Mouse (Mus musculus) intestine, embryonic 15.5 days (tissue): ENCODE data around the gene Ube2v1. TPM values are rescaled to one million over a fixed set of nuclear protein-coding genes. Genes with fewer than 3 reads are reported as not detected.
"Not testable (repeated sequence)": the region's sequence is repeated elsewhere in the genome, so short reads cannot be mapped to it uniquely, and the experiment has no call there.

Experiments used
- ATAC-seq: fragments of 200-750 bp; cut with Nextera tagmentation; 2 replicates; pipeline ENCODE4 v1.8.0; 2017; ENCODE audit warnings: moderate TSS enrichment, moderate library complexity
- H3K27ac ChIP-seq: fragments of 300-500 bp; sonication (generic); 2 replicates; pipeline ENCODE4 v1.5.1; 2015; ENCODE audit warnings: mild to moderate bottlenecking, inconsistent platforms
- H3K27me3 ChIP-seq: fragments of 300-500 bp; sonication (generic); replicated peaks from 2 replicates; pipeline ENCODE4 v1.6.1; 2015; ENCODE audit warnings: inconsistent platforms
- H3K36me3 ChIP-seq: fragments of 300-500 bp; sonication (generic); 2 replicates; pipeline ENCODE4 v1.6.1; 2015; ENCODE audit warnings: inconsistent platforms
- H3K4me1 ChIP-seq: fragments of 300-500 bp; sonication (generic); replicated peaks from 2 replicates; pipeline ENCODE4 v1.6.1; 2015; ENCODE audit warnings: inconsistent platforms
- H3K4me2 ChIP-seq: fragments of 300-500 bp; sonication (generic); replicated peaks from 2 replicates; pipeline ENCODE4 v1.6.1; 2015; ENCODE audit warnings: mild to moderate bottlenecking, inconsistent platforms
- H3K4me3 ChIP-seq: fragments of 300-500 bp; sonication (generic); replicated peaks from 2 replicates; pipeline ENCODE4 v1.5.1; 2015; ENCODE audit warnings: inconsistent platforms
- H3K9ac ChIP-seq: fragments of 300-500 bp; sonication (generic); 2 replicates; pipeline ENCODE4 v1.6.1; 2015; ENCODE audit warnings: inconsistent platforms
- H3K9me3 ChIP-seq: fragments of 300-500 bp; sonication (generic); 2 replicates; pipeline ENCODE4 v1.6.1; 2016; ENCODE audit warnings: inconsistent platforms
- WGBS: fragments of 180-500 bp; shearing (Covaris S2); methylation state at CpG from one replicate; pipeline ENCODE4 v1.1.7; 2015; 5-methylcytosine and 5-hydroxymethylcytosine counted together
- polyA plus RNA-seq: library from polyadenylated mRNA; unstranded; fragments of >200 nt; fragmentation: Nextera tagmentation; extraction: Ambion mirVana; gene quantifications from 2 replicates; pipeline ENCODE4 v1.2.1, GENCODE M21; 2015

Ube2v1 gene
- polyA plus RNA-seq, 1 experiment from 2014 or later: 270 TPM

DNA sequence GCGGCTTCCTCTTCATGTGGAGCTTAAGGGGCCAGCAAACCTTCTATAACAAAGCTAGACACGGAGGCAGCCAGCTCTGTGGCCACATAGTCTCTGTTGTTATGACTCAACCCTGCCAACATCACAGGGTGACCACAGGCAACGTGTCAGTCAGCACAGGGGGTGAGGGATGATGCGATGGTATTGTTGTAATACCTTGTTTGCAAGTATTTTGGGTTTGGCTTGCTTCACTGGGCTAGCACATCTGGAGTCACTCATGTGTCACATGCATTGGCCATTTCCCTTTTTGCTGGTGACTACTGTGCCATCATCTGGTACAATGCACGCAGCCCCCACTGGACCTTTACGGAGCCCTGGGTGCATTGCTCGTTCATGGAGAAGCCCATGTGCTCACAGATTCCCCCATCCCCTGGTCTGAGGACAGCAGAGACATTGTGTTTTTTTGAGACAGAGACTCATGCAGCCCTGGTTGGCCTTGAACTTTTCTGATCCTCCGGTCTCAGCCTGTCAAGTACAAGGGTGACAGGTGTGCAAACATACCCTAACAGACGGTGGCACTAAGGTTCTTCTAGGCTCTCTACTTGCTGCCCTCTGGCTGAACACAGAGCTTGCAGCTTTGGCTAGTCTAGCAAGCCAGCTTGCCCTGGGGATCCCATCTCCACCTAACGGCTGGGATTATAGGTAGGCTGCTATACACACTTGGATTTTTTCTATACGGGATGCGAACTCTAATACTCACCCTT is 17.6 kb upstream of the Ube2v1 start:
- H3K9ac ChIP-seq: no peak overlapping the region
- WGBS: 84% methylated on average over 12 of the region's 12 CpGs
- H3K27ac ChIP-seq: no peak overlapping the region
- H3K36me3 ChIP-seq: peaks cover 9% of the 10 kb centered on the region
- H3K27me3 ChIP-seq: no peaks in the 10 kb centered on the region; the same call in 1 of the 2 replicates
- H3K4me1 ChIP-seq: peaks cover 5% of the 10 kb centered on the region; the same call in 1 of the 2 replicates
- no peak overlapping the region for H3K4me3 ChIP-seq
- no peaks in the 10 kb centered on the region for H3K9me3 ChIP-seq
- no peak overlapping the region for H3K4me2 ChIP-seq
- ATAC-seq: no peak

DNA sequence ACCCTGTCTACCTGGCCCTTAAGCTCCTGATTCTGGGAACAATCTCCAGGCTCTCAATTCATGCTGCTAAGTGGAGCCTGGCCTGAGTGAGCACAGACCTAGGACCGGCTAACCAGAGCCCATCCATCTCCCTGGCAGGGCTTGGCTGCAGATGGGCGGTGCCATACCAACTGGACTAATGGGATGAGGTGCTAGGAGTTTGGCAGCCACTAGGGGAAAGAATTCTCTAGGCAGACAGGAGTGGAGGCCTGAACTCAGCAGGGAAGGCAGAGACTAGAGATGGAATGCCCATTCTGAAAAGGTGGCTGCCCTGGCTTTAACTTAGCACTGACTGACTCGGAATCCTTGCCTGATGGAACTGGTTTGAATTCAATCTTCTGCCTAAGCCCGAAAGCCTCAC is 14.5 kb upstream of the Ube2v1 start:
- Histone ChIP-seq H3K27ac (no peak overlapping the region), H3K4me3 (no peak overlapping the region), H3K27me3 (no peaks in the 10 kb centered on the region; the same call in 1 of the 2 replicates), H3K4me1 (no peaks in the 10 kb centered on the region), H3K4me2 (no peak overlapping the region), H3K36me3 (peaks cover 14% of the 10 kb centered on the region), H3K9me3 (no peaks in the 10 kb centered on the region), H3K9ac (no peak overlapping the region)
- 64% methylated on average over 4 of the region's 4 CpGs for WGBS
- ATAC-seq: 0 out of 2 replicates have a peak, but pooled peaks have one; percentile 21

DNA sequence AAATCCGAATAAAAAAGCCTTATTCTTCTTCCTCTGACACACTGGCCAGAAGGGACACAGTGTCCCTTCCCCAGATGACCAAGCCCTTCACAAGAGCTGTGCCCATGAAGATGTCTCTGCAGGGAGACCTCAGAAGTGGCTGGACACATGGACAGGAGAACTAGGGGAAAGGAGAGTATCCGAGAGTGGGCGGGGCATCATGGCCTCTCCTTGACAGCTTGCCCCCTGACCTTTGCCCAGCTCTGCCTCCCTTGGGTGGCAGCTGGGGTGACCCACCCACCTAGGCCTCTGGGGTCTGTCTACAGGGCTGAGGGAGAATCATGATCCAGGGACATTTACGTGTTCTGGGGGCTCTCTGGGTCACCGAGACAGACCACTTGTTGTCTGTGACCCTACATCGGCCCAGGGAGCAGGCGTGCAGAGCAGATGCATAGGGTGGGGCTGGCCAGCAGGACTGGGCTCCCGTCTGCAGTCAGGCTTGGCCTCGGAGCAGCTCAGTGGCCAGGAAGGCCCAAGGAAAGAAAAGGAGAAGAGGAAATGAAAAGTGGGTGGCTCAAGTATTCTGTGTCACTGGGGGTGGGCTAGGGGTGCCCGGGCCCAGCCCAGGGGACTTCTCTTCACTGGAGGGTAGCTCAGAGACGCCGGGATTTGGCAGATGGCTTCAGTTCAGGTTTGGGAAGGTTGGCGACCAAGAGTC is 11.6 kb upstream of the Ube2v1 start:
- H3K9me3 ChIP-seq, H3K27me3 ChIP-seq, H3K27ac ChIP-seq, ATAC-seq, H3K4me2 ChIP-seq, H3K4me3 ChIP-seq, H3K4me1 ChIP-seq, H3K9ac ChIP-seq: not testable (repeated sequence)
- WGBS: 78% methylated on average over 13 of the region's 13 CpGs
- peaks cover 10% of the 10 kb centered on the region for H3K36me3 ChIP-seq

DNA sequence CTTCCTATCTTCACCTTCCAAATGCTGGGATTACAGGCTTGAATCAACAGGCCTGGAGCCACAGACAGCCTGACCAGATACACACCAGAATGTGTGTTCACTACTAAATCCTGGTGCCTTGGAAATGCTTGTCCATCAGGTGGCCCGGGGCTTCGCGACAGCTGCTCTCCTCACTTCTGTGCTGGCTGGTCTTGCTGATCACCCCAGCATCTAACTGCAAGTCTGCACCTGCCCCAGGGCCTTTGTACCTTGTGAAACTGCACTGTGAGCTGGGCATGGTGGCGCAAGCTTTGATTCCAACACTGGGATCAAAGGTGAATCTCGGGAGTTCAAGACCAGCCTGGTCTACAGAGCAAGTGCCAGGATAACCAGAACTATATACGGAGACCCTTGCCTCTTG is 10.3 kb upstream of the Ube2v1 start:
- Histone ChIP-seq H3K27me3 (no peaks in the 10 kb centered on the region), H3K27ac (no peak overlapping the region), H3K9me3 (no peaks in the 10 kb centered on the region), H3K36me3 (peaks cover 10% of the 10 kb centered on the region), H3K4me2 (no peak overlapping the region), H3K4me1 (no peaks in the 10 kb centered on the region), H3K4me3 (no peak overlapping the region), H3K9ac (no peak overlapping the region)
- no peak for ATAC-seq
- 92% methylated on average over 6 of the region's 6 CpGs for WGBS

DNA sequence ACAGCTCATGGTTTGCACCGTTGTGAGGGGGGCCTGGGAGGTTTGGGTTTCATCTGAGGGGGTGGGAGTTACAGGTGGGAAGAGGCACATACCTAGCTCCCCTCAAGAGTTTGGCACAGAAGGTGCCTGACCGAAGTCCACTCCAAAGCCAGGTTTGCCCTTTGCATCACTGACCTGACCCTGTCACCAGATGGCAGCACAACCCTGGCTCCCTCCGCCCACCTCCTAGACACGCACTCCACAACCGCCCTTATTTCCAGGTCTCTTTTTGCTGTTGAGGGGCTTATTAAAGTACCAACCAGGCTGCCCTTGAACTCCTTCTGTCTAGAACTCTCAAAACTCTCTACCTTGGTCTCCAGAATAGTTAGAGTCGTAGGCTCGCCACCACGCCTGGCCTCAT is 9.4 kb upstream of the Ube2v1 start:
- peak; percentile 66; the same call in 1 of the 2 replicates for ATAC-seq
- Histone ChIP-seq H3K4me2 (no peak overlapping the region), H3K27me3 (no peaks in the 10 kb centered on the region), H3K9me3 (no peaks in the 10 kb centered on the region), H3K9ac (no peak overlapping the region), H3K27ac (no peak overlapping the region), H3K4me3 (no peak overlapping the region), H3K4me1 (no peaks in the 10 kb centered on the region), H3K36me3 (peaks cover 10% of the 10 kb centered on the region)
- 49% methylated on average over 8 of the region's 8 CpGs for WGBS

DNA sequence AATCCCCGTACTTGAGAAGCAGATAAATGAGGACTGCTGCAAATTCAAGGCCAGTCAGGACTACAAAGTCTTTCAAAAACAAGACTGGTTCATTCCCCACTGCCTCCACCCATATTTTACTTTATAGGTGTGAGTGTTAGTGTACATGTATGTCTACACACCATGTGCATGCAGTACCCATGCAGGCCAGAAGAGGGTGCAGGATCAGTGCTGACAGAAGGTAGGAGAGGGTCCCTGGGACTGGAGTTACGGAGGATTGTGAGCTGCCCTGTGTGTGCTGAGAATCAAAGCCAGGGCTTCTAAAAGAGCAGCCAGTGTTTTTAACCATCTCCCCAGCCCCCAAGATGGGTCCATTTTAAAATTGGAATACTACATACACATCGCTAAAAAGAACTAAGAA is 8.4 kb upstream of the Ube2v1 start:
- ATAC-seq: no peak
- Histone ChIP-seq H3K9ac (no peak overlapping the region), H3K27ac (no peak overlapping the region), H3K4me1 (no peaks in the 10 kb centered on the region), H3K36me3 (peaks cover 9% of the 10 kb centered on the region), H3K4me3 (no peak overlapping the region), H3K9me3 (no peaks in the 10 kb centered on the region), H3K4me2 (no peak overlapping the region), H3K27me3 (no peaks in the 10 kb centered on the region)
- 78% methylated on average over 3 of the region's 3 CpGs for WGBS

DNA sequence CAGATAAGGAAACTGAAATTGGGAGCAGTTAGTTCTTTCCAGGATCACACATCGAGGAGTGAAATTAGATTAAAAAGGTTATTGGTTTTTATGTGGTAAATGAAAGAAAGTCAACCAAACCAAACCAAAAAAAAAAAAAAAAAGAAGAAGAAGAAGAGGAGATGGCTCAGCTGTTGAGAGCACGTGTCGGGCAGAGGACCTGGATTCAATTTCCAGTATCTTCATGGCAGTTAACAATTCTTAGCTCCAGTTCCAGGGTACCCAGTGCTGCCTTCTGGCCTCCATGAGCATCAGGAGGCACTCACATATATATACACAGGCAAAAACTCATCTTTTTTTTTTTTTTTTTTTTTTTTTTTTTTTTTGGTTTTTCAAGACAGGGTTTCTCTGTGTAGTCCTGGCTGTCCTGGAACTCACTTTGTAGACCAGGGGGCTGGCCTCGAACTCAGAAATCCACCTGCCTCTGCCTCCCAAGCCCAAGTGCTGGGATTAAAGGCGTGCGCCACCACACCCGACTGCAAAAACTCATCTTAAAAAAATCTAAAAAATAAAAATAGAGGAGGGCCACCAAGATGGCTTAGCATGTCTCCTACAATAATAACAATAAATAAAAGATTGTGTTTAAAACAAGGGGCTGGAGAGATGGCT is 3.1 kb upstream of the Ube2v1 start:
- Histone ChIP-seq H3K9ac (no peak overlapping the region), H3K27me3 (no peaks in the 10 kb centered on the region), H3K4me3 (peak overlapping the region; percentile 25; the same call in 1 of the 2 replicates), H3K27ac (no peak overlapping the region), H3K36me3 (no peaks in the 10 kb centered on the region), H3K4me1 (peaks cover 27% of the 10 kb centered on the region), H3K9me3 (no peaks in the 10 kb centered on the region), H3K4me2 (peak overlapping the region; percentile 75)
- no peak for ATAC-seq
- WGBS: 81% methylated on average over 7 of the region's 7 CpGs

DNA sequence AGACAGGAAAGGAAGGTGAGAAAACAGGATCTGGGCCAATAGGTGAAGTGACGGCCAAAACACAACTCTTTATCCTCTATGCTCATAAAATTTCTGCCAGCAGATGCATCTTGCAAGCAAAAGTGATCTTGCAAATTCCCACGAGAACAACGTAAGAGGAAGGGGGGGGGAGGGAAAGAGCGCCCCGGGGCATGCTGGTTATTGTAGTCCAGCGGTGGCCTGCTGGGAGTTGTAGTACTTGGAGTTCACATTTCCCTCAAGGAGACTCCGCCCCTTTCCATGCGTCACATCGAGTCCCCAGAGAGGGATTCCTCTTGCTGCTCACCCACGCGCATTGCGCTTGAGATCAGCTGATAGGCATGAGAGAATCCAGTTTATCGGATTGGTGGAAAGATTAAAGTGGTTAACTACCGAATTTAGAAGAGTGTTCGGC is 2.5 kb upstream of the Ube2v1 start:
- Histone ChIP-seq H3K4me1 (peaks cover 33% of the 10 kb centered on the region), H3K9me3 (no peaks in the 10 kb centered on the region), H3K27me3 (no peaks in the 10 kb centered on the region), H3K36me3 (no peaks in the 10 kb centered on the region), H3K9ac (peak overlapping the region; percentile 27), H3K27ac (peak overlapping the region; percentile 57; the same call in 1 of the 2 replicates), H3K4me2 (peak overlapping the region; percentile 75), H3K4me3 (peak overlapping the region; percentile 25)
- ATAC-seq: peak; percentile 77
- WGBS: under 1% methylated on average over 15 of the region's 15 CpGs

DNA sequence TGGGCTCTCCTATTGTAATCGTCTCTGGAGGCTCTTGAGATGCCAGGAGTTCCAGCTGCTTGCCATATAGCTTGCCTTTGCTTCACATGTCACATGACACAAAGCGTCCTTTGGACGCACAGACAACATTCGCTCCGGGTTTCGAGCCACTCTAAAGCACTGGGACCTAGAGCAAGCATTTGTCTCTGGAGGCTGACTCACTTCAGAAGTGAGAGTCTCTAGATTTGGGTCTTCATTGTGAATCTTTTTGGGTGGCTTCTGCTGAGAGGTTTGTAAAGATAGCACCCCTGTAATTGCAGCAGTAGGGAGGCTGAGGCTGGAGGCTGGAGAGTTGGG is 1.6 kb upstream of the Ube2v1 start:
- no peaks in the 10 kb centered on the region for H3K9me3 ChIP-seq
- H3K4me3 ChIP-seq: no peak overlapping the region
- no peak overlapping the region for H3K9ac ChIP-seq
- peak overlapping the region; percentile 75 for H3K4me2 ChIP-seq
- no peak for ATAC-seq
- H3K36me3 ChIP-seq: no peaks in the 10 kb centered on the region
- no peak overlapping the region for H3K27ac ChIP-seq
- peaks cover 42% of the 10 kb centered on the region for H3K4me1 ChIP-seq
- no peaks in the 10 kb centered on the region for H3K27me3 ChIP-seq
- 88% methylated on average over 6 of the region's 6 CpGs for WGBS

DNA sequence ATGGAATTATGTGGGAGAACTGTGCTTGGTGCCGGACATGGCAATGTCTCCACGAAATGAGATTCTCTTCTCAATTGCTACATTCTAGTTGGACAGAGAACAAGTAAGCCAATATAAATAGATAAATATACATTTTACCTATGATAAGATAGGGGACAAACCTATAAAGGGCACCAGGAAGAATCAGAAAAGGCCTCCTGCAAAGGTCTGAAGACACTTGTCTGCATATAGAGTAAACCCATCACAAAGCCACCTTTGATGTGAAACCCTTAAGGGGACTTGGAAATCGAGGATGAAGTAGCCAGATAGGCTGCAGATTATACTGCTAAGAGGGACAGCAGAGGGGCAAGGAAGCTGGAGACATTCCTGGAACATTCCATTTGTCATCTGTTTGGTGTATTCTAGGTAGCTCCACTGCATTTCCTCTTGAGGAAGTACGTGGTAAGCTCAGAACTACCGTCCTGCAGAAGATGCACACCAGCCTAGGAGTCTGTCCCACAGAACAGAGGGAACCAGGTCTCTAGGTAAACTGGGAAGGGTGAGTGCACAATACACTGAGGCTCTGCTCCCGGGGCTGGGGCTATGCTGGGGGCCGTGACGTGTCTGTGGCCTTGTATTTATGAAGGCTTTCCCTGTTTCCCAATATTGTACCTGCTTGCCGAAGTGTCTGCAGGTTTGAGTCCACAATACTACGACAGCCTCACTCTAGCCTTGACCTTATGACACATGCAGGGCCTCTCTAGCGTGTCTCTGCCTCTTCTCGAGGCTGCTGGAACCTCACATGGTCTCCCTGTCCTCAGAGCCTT is 1.0 kb upstream of the Ube2v1 start:
- ATAC-seq: no peak

DNA sequence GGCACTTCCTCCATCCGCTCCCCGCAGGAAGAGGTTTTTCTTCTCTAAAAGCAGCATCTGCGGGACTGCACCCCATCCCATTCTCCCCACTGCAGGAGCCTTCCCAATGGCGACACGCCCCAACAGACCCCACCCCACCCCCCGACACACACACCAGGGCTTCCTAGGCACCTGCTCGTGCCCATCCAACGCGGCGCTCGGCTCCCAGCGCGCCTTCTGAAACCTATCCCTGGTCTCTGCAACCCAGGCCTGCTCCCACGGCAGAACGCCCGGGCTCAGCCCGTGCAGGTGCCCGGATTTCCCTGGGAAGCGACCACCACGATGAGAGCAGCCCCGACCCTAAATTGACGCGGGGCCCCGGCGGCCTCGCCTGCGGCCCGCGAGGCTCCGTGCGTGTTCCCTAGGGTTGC is 709 bp downstream of the Ube2v1 start:
- Histone ChIP-seq H3K4me3 (peak overlapping the region; percentile 87), H3K9me3 (no peaks in the 10 kb centered on the region), H3K36me3 (peaks cover 5% of the 10 kb centered on the region; the same call in 1 of the 2 replicates), H3K27me3 (no peaks in the 10 kb centered on the region), H3K9ac (peak overlapping the region; percentile 90), H3K4me1 (peaks cover 47% of the 10 kb centered on the region), H3K27ac (peak overlapping the region; percentile 94), H3K4me2 (peak overlapping the region; percentile 76)
- peak; percentile 3; the same call in 1 of the 2 replicates for ATAC-seq
- WGBS: under 1% methylated on average over 30 of the region's 31 CpGs

More for the DNA sequence above, 1.0 kb upstream of the Ube2v1 start:
- peaks cover 47% of the 10 kb centered on the region for H3K4me1 ChIP-seq
- H3K4me2 ChIP-seq: peak overlapping the region; percentile 73
- H3K9me3 ChIP-seq: no peaks in the 10 kb centered on the region
- WGBS: 70% methylated on average over 12 of the region's 12 CpGs
- no peaks in the 10 kb centered on the region for H3K27me3 ChIP-seq
- H3K9ac ChIP-seq: peak overlapping the region; percentile 90
- H3K4me3 ChIP-seq: peak overlapping the region; percentile 87
- peak overlapping the region; percentile 94 for H3K27ac ChIP-seq
- peaks cover 5% of the 10 kb centered on the region; the same call in 1 of the 2 replicates for H3K36me3 ChIP-seq
